Mouse (Mus musculus): Measurements from ENCODE around the gene Nradd. TPM values are rescaled to one million over a fixed set of nuclear protein-coding genes. Genes with fewer than 3 reads are reported as not detected.

Gene Nradd
- total RNA-seq, 2 experiments from 2014 or later, result 3.5 to 4.6 TPM

- ATAC-seq (ENCODE audit: poor library complexity, severe bottlenecking), result peak; percentile 74
Observed at GRCm38 (mm10) chr9:110653655-110654461, 29.6 kb upstream of the Nradd start, which contains the start of gene Nbeal2. Gene Nbeal2, minus strand, starts transcription at chr9:110654161.

GRCm38 (mm10) chr9:110652963-110653654 lies 28.9 kb upstream of the Nradd start:
- no peak for ATAC-seq (ENCODE audit: poor library complexity, severe bottlenecking)

- peak; percentile 7 for ATAC-seq (ENCODE audit: poor library complexity, severe bottlenecking)
Observed at GRCm38 (mm10) chr9:110651931-110652722, 27.9 kb upstream of the Nradd start.

DNA sequence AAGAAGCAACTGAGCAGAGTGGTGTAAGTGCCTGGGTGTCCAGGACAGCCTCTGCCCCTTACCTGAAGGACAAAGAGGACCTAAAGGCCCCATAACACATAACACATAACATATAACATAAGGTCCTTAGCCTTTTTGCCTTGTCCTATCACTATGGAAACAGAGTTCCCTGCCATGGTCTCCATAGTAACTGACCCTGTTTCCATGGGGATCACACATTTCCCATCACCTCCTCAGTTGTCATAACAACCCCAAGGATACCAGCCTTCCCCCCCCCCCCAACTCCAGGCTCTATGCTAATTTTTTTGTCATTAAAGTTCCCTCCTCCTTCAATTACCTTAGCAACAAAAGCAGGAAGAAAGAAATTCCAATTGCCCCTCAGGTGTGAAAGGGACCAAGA lies 25.5 kb upstream of the Nradd start:
- ATAC-seq (ENCODE audit: poor library complexity, severe bottlenecking), result no peak

- peak; percentile 84 for ATAC-seq (ENCODE audit: poor library complexity, severe bottlenecking)
Observed at GRCm38 (mm10) chr9:110645219-110645618, 21.0 kb upstream of the Nradd start.

DNA sequence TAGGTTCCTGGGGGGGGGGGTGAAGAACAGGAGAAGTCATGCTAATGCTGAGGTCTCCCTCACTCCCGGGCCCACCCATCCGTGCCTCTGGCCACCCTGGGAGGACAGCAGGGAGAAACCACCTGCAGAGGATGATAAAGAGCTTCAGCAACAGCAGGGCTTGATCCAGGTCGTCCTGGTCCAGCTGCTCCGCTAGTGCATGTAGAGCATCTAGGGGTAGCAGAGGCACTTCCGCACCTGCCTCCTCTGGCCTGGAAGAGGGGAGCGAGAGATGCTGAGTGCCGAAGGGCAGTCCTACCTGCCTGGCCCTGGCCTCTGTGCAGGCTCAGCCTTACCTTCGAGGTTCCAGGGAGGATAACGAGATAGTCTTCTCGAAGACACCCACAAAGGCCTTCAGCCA lies 20.0 kb upstream of the Nradd start:
- ATAC-seq (ENCODE audit: poor library complexity, severe bottlenecking), result no peak

DNA sequence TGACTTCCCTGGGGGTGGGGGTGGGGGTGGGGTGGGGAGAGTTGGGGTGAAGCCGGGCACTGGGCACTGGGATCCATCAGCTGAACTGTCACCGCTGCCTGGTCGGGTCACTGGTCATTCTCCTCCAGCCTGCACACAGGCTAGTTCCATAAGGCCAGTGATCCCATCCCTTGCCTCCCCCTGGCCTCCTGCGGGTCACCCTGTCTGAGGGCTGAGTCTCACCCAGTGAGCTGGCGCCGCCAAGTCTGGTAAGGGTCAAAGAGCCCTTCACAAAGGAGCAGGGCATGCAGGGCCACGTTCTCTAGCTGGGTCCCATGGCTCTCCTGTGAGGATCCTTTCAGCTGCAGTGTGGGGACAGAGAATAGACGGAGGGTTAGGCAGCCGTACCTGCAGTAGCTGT lies 19.5 kb upstream of the Nradd start:
- no peak for ATAC-seq (ENCODE audit: poor library complexity, severe bottlenecking)

DNA sequence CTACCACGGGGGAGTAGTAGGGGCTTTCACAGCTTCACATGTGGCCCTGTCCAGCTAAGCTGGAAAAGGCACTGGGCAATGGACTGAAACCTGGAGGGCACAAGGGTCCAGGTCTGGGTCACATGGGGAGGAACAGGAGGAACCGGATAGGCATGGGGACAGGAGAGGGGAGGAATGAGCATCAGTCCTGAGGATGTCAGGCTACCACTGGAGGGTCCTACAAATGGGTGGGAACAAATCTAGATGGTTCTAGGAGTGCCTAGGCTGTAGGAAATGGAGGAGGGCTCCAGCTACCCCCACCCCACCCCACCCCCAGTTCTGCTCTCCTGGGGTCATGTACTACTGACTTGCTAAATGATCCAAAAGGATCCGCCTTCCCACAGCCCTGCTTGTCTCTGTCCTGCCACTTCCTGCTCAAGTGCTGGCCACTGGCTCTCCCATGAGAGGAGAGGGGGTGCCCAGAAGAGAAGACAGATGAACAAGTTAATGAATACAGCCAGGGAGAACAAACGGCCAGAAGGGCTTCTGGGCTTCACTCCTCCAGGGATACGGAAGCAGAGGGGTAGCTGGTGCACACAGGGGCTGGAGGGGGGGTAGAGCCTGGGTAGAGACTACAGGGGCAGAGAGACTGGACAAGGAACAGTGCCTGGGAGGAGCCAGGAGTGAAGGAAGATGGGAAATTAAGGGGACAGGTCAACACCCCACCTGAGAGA lies 18.7 kb upstream of the Nradd start:
- no peak for ATAC-seq (ENCODE audit: poor library complexity, severe bottlenecking)

DNA sequence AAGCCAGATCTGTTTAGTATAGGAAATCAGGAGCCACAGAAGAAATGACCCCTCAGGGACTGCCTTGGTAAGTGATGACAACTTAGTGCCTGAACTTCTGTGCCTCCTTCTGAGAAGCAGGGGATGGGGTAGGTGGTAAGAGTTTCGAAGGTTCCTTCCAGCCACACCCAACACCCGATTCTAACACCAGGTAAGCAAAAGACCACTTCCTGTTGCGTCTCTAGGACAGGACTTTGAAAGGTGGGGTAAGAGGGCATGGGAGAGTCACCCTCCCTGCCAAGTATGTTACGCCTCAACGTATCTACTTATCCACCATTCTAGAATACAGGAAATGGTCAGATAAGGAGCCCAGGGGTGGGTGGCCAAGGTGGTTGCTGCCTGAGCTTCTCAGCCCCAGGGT lies 16.8 kb upstream of the Nradd start:
- peak; percentile 19; the same call in 1 of the 2 replicates for ATAC-seq (ENCODE audit: poor library complexity, severe bottlenecking)

DNA sequence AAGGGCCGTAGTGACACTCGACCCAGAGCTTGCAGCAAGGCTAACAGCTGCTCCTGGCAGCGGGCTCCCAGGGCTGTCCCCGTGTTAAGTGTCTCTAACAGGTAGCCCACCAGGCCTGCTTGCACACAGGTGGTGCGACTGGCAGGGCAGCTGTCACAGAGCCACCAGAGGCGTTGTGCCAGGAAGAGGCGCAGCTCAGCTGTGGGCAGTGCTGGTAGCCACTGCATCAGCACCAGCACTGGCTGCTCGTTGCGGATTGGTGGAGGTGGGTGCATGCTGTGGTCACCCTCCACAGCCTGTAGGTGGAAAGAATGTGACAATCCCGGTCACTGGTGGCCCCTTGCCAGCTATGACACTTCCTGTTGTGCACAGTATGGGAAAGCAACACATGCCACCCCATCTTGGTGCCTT lies 14.4 kb upstream of the Nradd start:
- no peak for ATAC-seq (ENCODE audit: poor library complexity, severe bottlenecking)

GRCm38 (mm10) chr9:110635225-110635624 lies 11.0 kb upstream of the Nradd start:
- ATAC-seq (ENCODE audit: poor library complexity, severe bottlenecking), result peak; percentile 76

DNA sequence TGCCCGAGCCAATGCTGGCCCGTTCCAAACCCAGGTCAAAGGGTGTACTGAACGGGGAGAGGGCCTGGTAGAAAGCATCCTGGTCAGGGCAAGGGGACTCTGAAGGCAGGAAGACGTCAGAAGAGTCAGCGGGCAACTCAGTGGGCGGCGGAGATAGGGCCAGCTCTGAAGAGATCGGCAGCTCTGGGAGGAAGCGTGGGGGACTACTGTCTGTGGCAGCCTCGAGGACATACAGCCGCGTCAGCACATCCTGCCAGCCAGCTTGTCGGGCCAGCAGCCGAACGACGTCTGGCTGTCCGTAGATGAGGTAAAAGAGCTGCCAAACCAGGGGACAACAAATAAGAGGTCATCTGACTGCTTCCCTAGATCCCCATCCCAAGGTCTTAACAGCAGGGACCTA lies 9.6 kb upstream of the Nradd start:
- ATAC-seq (ENCODE audit: poor library complexity, severe bottlenecking), result no peak

GRCm38 (mm10) chr9:110632671-110633070 lies 8.4 kb upstream of the Nradd start:
- ATAC-seq (ENCODE audit: poor library complexity, severe bottlenecking), result no peak

DNA sequence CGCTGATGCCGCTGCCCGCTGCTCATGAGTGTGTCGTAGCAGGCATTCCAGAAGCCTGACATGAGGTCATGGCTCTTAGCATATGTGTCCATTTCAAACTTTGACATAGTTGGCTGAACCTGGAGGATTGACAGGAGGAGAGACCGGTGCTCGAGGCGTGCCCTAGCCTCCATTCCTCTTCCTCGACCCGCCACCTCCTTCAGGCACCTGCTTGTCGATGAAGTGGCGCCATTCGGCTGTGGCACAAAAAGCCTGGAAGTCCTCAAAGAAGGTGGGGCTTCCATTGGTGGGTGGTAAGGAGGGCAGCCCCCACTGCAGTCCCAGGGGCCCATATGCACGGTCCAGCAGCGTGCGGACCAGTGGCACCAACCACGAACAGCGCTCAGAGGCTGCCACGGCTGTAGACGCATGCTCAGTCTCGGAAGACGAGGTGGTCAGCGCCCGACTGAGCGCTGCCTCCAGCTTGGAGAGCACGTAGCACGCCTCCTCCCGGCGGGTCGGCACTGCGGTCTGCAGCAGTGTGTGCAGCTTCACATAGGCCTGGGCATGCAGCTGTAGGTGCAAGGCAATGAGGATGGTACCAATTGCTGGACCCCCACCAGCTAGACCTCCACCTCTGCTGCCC lies 7.5 kb upstream of the Nradd start:
- no peak for ATAC-seq (ENCODE audit: poor library complexity, severe bottlenecking)

DNA sequence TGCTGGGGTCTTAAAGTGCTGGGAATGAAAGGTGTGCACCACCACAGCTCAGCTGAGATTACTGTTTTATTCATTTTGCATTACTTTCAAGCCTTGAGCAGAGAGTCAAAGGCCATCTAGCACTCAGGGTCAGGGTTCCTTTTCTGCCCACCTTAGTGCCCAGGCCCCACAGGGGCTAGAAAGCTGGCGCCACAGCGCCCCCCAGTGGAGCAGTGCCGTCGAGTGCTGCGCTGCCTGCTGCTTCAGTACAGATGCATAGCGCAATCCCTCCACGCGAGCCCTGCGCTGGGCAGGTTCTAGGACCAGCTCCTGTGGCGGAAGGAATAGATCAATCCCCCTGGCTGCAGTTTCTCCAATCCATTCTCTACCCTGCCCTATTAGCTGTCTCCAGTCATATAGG lies 6.9 kb upstream of the Nradd start:
- no peak for ATAC-seq (ENCODE audit: poor library complexity, severe bottlenecking)

DNA sequence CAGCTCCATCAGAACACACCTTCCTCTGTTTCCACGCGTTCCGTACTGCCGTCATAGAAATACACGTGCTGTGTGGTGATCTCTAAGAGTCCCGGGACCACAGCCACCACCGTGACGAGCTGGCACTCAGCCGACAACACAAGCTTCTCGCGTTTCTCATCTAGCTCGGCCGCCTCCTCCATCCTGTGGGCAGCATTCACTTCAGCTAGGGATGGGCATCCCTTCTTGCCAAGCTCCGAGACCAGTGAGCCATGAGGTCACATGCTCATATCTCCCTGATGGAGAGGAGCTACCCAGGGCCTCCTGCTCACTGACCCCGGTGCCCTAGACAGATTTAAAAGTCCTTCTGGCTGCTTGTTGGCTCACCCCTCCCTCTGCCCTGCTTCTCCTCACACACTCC lies 5.9 kb upstream of the Nradd start:
- ATAC-seq (ENCODE audit: poor library complexity, severe bottlenecking), result no peak

GRCm38 (mm10) chr9:110625350-110625908 lies 1.2 kb upstream of the Nradd start:
- no peak for ATAC-seq (ENCODE audit: poor library complexity, severe bottlenecking)

- no peak for ATAC-seq (ENCODE audit: poor library complexity, severe bottlenecking)
Observed at GRCm38 (mm10) chr9:110623416-110624195, 646 bp downstream of the Nradd start.

GRCm38 (mm10) chr9:110622621-110623219 lies 1.5 kb downstream of the Nradd start:
- no peak for ATAC-seq (ENCODE audit: poor library complexity, severe bottlenecking)

Data from megakaryocyte, adult 5-6 weeks (primary cell).